Mouse (Mus musculus) thymus, adult 2 months (tissue): Measurements from ENCODE around the gene Cnot2. TPM values are rescaled to one million over a fixed set of nuclear protein-coding genes. Genes with fewer than 3 reads are reported as not detected.

Experiments
- DNase-seq: peaks from one replicate; pipeline ENCODE4 v3.0.0; 2021
- H3K27ac ChIP-seq: fragments of 200-500 bp; 2 replicates; pipeline ENCODE4 v1.5.1; 2012; ENCODE audit warnings: low read length, control low read depth; ENCODE audit not compliant: control insufficient read depth, insufficient read depth
- H3K27me3 ChIP-seq: fragments of 200-500 bp; 2 replicates; pipeline ENCODE4 v1.6.1; 2012; ENCODE audit warnings: mild to moderate bottlenecking, low read length, moderate library complexity, mixed read lengths; ENCODE audit not compliant: control insufficient read depth, insufficient read depth
- H3K36me3 ChIP-seq: fragments of 200-500 bp; 2 replicates; pipeline ENCODE4 v1.6.1; 2012; ENCODE audit warnings: mild to moderate bottlenecking, low read length, moderate library complexity; ENCODE audit not compliant: control insufficient read depth, insufficient read depth
- H3K4me1 ChIP-seq: fragments of 200-500 bp; replicated peaks from 2 replicates; pipeline ENCODE4 v1.6.1; 2012; ENCODE audit warnings: low read length; ENCODE audit not compliant: control insufficient read depth, insufficient read depth
- H3K4me3 ChIP-seq: fragments of 200-500 bp; 2 replicates; pipeline ENCODE4 v1.5.1; 2012; ENCODE audit warnings: mild to moderate bottlenecking, low read length, control low read depth, moderate library complexity; ENCODE audit not compliant: control insufficient read depth, insufficient read depth
- CTCF ChIP-seq: fragments of 200-500 bp; IDR thresholded peaks from 2 replicates; pipeline ENCODE4 v1.5.1; 2012; ENCODE audit warnings: mild to moderate bottlenecking, control low read depth, low read length, moderate library complexity, borderline replicate concordance; ENCODE audit not compliant: control insufficient read depth, poor library complexity, insufficient read depth; ENCODE audit errors: extremely low read depth
- POLR2A ChIP-seq: fragments of 200-500 bp; IDR thresholded peaks from 2 replicates; pipeline ENCODE4 v1.6.1; 2012; ENCODE audit warnings: mild to moderate bottlenecking, low read length, control low read depth, moderate library complexity; ENCODE audit not compliant: control insufficient read depth, poor library complexity, insufficient read depth; ENCODE audit errors: extremely low read depth
- WGBS: fragments of 180-500 bp; shearing (Covaris S2); methylation state at CpG from one replicate; pipeline ENCODE4 v1.1.7; 2018; 5-methylcytosine and 5-hydroxymethylcytosine counted together
- polyA plus RNA-seq: library from polyadenylated mRNA; depleted of rRNA; stranded (reverse); fragments of >200 nt; gene quantifications from 2 replicates; pipeline ENCODE4 v1.2.3, GENCODE M21; 2012

The Cnot2 gene
- polyA plus RNA-seq, 1 experiment = 103 TPM

DNA sequence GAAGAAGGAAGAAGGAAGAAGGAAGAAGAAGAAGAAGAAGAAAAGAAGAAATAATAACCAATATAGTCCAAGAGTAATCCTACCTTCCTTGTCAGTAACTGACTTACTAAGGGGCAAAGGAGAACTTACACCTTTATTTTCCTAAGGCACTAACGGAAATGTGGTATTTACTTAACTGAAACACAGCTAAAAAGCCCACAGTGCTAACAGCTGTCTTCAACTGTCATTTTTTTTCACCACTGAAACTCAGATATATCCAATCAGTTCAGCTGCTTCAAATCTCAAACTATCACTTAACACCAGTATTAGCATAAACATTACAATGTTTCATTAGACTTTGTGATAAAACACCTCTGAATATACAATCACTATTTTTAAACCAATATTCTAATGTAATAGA lies 22.1 kb downstream of the Cnot2 start:
- DNase-seq = no peak
- 7% methylated on average over 1 of the region's 1 CpGs for WGBS
- peaks cover 18% of the 10 kb centered on the region for H3K4me1 ChIP-seq
- H3K27me3 ChIP-seq = no peaks in the 10 kb centered on the region
- H3K36me3 ChIP-seq = no peaks in the 10 kb centered on the region
- H3K27ac ChIP-seq = peak overlapping the region; percentile 100
- no peak for TF ChIP-seq CTCF
- no peak for TF ChIP-seq POLR2A
- peak overlapping the region; percentile 86 for H3K4me3 ChIP-seq

- Histone ChIP-seq H3K27ac (peak overlapping the region; percentile 83), H3K4me1 (peaks cover 17% of the 10 kb centered on the region), H3K27me3 (no peaks in the 10 kb centered on the region), H3K36me3 (no peaks in the 10 kb centered on the region), H3K4me3 (no peak overlapping the region)
- no peak for TF ChIP-seq POLR2A
- TF ChIP-seq CTCF = no peak
- DNase-seq = no peak
- WGBS = 27% methylated on average over 1 of the region's 1 CpGs
Measured at GRCm38 (mm10) chr10:116557166-116557565, 24.1 kb downstream of the Cnot2 start.

DNA sequence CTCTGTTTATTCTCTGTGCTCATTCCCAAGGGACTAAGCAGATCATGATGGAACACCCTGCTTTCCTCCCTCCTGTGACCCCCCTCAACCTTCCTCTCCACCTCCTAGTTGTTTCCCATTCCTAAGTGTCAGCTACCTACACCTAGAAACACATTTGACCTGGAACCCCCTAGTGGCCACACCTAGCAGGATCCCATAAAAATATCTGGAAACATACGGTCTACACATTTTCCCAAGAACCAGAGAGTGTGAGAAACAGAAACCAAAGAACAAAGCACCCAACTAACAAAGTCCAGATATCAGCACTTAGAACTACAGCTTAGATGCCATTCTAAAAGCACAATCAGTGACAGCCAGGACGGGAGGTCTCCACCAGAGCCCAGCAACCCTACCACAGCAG lies 26.9 kb downstream of the Cnot2 start:
- Histone ChIP-seq H3K36me3 (no peaks in the 10 kb centered on the region), H3K27ac (peak overlapping the region; percentile 84), H3K4me1 (peaks cover 22% of the 10 kb centered on the region), H3K4me3 (no peak overlapping the region), H3K27me3 (no peaks in the 10 kb centered on the region)
- WGBS = 9% methylated on average over 2 of the region's 2 CpGs
- no peak for TF ChIP-seq CTCF
- DNase-seq = no peak

- peaks cover 13% of the 10 kb centered on the region for H3K36me3 ChIP-seq
- no peak for TF ChIP-seq CTCF
- no peak for TF ChIP-seq POLR2A
- peak overlapping the region; percentile 30; the same call in 1 of the 2 replicates for H3K4me3 ChIP-seq
- H3K27ac ChIP-seq = peak overlapping the region; percentile 38; the same call in 1 of the 2 replicates
- no peaks in the 10 kb centered on the region for H3K27me3 ChIP-seq
- DNase-seq = no peak
- WGBS = 3% methylated on average over 4 of the region's 4 CpGs
- peaks cover 19% of the 10 kb centered on the region for H3K4me1 ChIP-seq
Measured at GRCm38 (mm10) chr10:116547958-116548357, 33.4 kb downstream of the Cnot2 start.

GRCm38 (mm10) chr10:116546177-116546576 lies 35.1 kb downstream of the Cnot2 start:
- no peak overlapping the region for H3K27ac ChIP-seq
- no peak for TF ChIP-seq POLR2A
- no peak for TF ChIP-seq CTCF
- DNase-seq = no peak
- 96% methylated on average over 3 of the region's 3 CpGs for WGBS
- no peak overlapping the region for H3K4me3 ChIP-seq
- H3K27me3 ChIP-seq = no peaks in the 10 kb centered on the region
- peaks cover 18% of the 10 kb centered on the region for H3K4me1 ChIP-seq
- H3K36me3 ChIP-seq = peaks cover 13% of the 10 kb centered on the region

GRCm38 (mm10) chr10:116543061-116543460 lies 38.2 kb downstream of the Cnot2 start:
- H3K4me1 ChIP-seq = peaks cover 14% of the 10 kb centered on the region
- peaks cover 11% of the 10 kb centered on the region for H3K36me3 ChIP-seq
- DNase-seq = no peak
- TF ChIP-seq POLR2A (no peak), CTCF (no peak)
- H3K27ac ChIP-seq = no peak overlapping the region
- H3K4me3 ChIP-seq = no peak overlapping the region
- 13% methylated on average over 1 of the region's 1 CpGs for WGBS
- no peaks in the 10 kb centered on the region for H3K27me3 ChIP-seq

GRCm38 (mm10) chr10:116540750-116541149 lies 40.6 kb downstream of the Cnot2 start:
- DNase-seq = no peak
- Histone ChIP-seq H3K27ac (no peak overlapping the region), H3K36me3 (peaks cover 14% of the 10 kb centered on the region), H3K4me3 (no peak overlapping the region), H3K4me1 (peaks cover 11% of the 10 kb centered on the region), H3K27me3 (no peaks in the 10 kb centered on the region)
- 94% methylated on average over 5 of the region's 5 CpGs for WGBS
- no peak for TF ChIP-seq CTCF
- TF ChIP-seq POLR2A = no peak
